Mouse (Mus musculus): ENCODE data around the gene Tent4b.

Gene Tent4b

GRCm38 (mm10) chr8:88228800-88229199, 29.8 kb downstream of the Tent4b start:
- no peak for DNase-seq

GRCm38 (mm10) chr8:88236666-88237065, 37.7 kb downstream of the Tent4b start:
- no peak for DNase-seq

GRCm38 (mm10) chr8:88237606-88238005, 38.6 kb downstream of the Tent4b start:
- no peak for DNase-seq

GRCm38 (mm10) chr8:88239277-88239676, 40.3 kb downstream of the Tent4b start:
- no peak for DNase-seq

GRCm38 (mm10) chr8:88241871-88242270, 42.9 kb downstream of the Tent4b start:
- no peak for DNase-seq

GRCm38 (mm10) chr8:88244298-88244697, 45.3 kb downstream of the Tent4b start:
- DNase-seq = peak; percentile 77

GRCm38 (mm10) chr8:88252791-88253190, 53.8 kb downstream of the Tent4b start:
- peak; percentile 50 for DNase-seq

GRCm38 (mm10) chr8:88254957-88255356, 55.9 kb downstream of the Tent4b start:
- DNase-seq = no peak

- no peak for DNase-seq
Observed at GRCm38 (mm10) chr8:88258024-88258423, 59.0 kb downstream of the Tent4b start.

GRCm38 (mm10) chr8:88258544-88258943, 59.5 kb downstream of the Tent4b start:
- DNase-seq = no peak

GRCm38 (mm10) chr8:88260466-88260980, 61.5 kb downstream of the Tent4b start:
- DNase-seq = no peak

GRCm38 (mm10) chr8:88262831-88263635, 64.0 kb downstream of the Tent4b start:
- peak; percentile 17 for DNase-seq

- DNase-seq = no peak
Observed at GRCm38 (mm10) chr8:88265511-88265910, 66.5 kb downstream of the Tent4b start.

GRCm38 (mm10) chr8:88266170-88266800, 67.3 kb downstream of the Tent4b start:
- DNase-seq = peak; percentile 78

GRCm38 (mm10) chr8:88266801-88267403, 67.9 kb downstream of the Tent4b start:
- no peak for DNase-seq

- DNase-seq = no peak
Observed at GRCm38 (mm10) chr8:88269107-88269875, 70.3 kb downstream of the Tent4b start.

GRCm38 (mm10) chr8:88270086-88270485, 71.1 kb downstream of the Tent4b start:
- no peak for DNase-seq

- DNase-seq = no peak
Observed at GRCm38 (mm10) chr8:88272231-88273050, 73.4 kb downstream of the Tent4b start, which contains the start of gene Adcy7. Gene Adcy7 (plus strand): TSS chr8:88272403.

GRCm38 (mm10) chr8:88273051-88273430, 74.0 kb downstream of the Tent4b start:
- no peak for DNase-seq

GRCm38 (mm10) chr8:88274090-88274489, 75.1 kb downstream of the Tent4b start:
- no peak for DNase-seq

- DNase-seq = no peak
Observed at GRCm38 (mm10) chr8:88279220-88279619, 80.2 kb downstream of the Tent4b start.

- no peak for DNase-seq
Observed at GRCm38 (mm10) chr8:88279670-88280069, 80.7 kb downstream of the Tent4b start.

All from kidney, adult 9 months (tissue).